Mouse (Mus musculus) bone marrow, adult 2 months (tissue): ENCODE results near the gene Ryr3. TPM values are rescaled to one million over a fixed set of nuclear protein-coding genes. Genes with fewer than 3 reads are reported as not detected.

Source experiments
- H3K27ac ChIP-seq: fragments of 200-500 bp; 2 replicates; pipeline ENCODE4 v1.5.1; 2012; ENCODE audit warnings: low read depth, mild to moderate bottlenecking, control low read depth, inconsistent platforms, low read length; ENCODE audit not compliant: control insufficient read depth, poor library complexity, insufficient read depth
- H3K4me1 ChIP-seq: fragments of 200-500 bp; 2 replicates; pipeline ENCODE4 v1.6.1; 2011; ENCODE audit warnings: low read length; ENCODE audit not compliant: control insufficient read depth, insufficient read depth
- H3K4me3 ChIP-seq: fragments of 200-500 bp; replicated peaks from 2 replicates; pipeline ENCODE3; 2011; ENCODE audit warnings: mild to moderate bottlenecking, low read depth, low read length, control low read depth; ENCODE audit not compliant: control insufficient read depth
- CTCF ChIP-seq: fragments of 200-500 bp; IDR thresholded peaks from 2 replicates; pipeline ENCODE4 v1.5.1; 2011; ENCODE audit warnings: low read length, control low read depth; ENCODE audit not compliant: control insufficient read depth, insufficient read depth
- POLR2A ChIP-seq: fragments of 200-500 bp; IDR thresholded peaks from 2 replicates; pipeline ENCODE4 v1.6.1; 2011; ENCODE audit warnings: low read depth, mild to moderate bottlenecking, control low read depth, low read length, borderline replicate concordance; ENCODE audit not compliant: control insufficient read depth
- WGBS: fragments of 180-500 bp; shearing (Covaris S2); methylation state at CpG from one replicate; pipeline ENCODE4 v1.1.7; 2018; 5-methylcytosine and 5-hydroxymethylcytosine counted together
- polyA plus RNA-seq: library from polyadenylated mRNA; stranded (reverse); fragments of >200 nt; gene quantifications from 2 replicates; pipeline ENCODE4 v1.2.4, GENCODE M21; 2011; ENCODE audit warnings: low replicate concordance; ENCODE audit not compliant: missing spikeins, insufficient read depth, insufficient read length

Gene Ryr3
- polyA plus RNA-seq, 1 experiment, result 0.10 TPM

GRCm38 (mm10) chr2:112656131-112656530 is 560.8 kb downstream of the Ryr3 start:
- Histone ChIP-seq H3K4me3 (no peak overlapping the region), H3K27ac (no peak overlapping the region), H3K4me1 (no peaks in the 10 kb centered on the region)
- WGBS, result 46% methylated on average over 5 of the region's 5 CpGs
- TF ChIP-seq CTCF (no peak), POLR2A (no peak)

- 57% methylated on average over 3 of the region's 3 CpGs for WGBS
- Histone ChIP-seq H3K4me3 (no peak overlapping the region), H3K4me1 (no peaks in the 10 kb centered on the region), H3K27ac (no peak overlapping the region)
- no peak for TF ChIP-seq POLR2A
- TF ChIP-seq CTCF, result no peak
Measured at GRCm38 (mm10) chr2:112653836-112654235, 563.1 kb downstream of the Ryr3 start.

- no peaks in the 10 kb centered on the region for H3K4me1 ChIP-seq
- TF ChIP-seq POLR2A (no peak), CTCF (no peak)
- H3K4me3 ChIP-seq, result no peak overlapping the region
- no peak overlapping the region for H3K27ac ChIP-seq
- WGBS, result 85% methylated on average over 5 of the region's 5 CpGs
Measured at GRCm38 (mm10) chr2:112637206-112637605, 579.7 kb downstream of the Ryr3 start.

- TF ChIP-seq POLR2A, result no peak
- no peak for TF ChIP-seq CTCF
- no peaks in the 10 kb centered on the region for H3K4me1 ChIP-seq
- WGBS, result 89% methylated on average over 9 of the region's 9 CpGs
Measured at GRCm38 (mm10) chr2:112632536-112632935, 584.4 kb downstream of the Ryr3 start.

GRCm38 (mm10) chr2:112630669-112631068 is 586.2 kb downstream of the Ryr3 start:
- Histone ChIP-seq H3K27ac (no peak overlapping the region), H3K4me3 (no peak overlapping the region), H3K4me1 (no peaks in the 10 kb centered on the region)
- no peak for TF ChIP-seq POLR2A
- TF ChIP-seq CTCF, result no peak
- 80% methylated on average over 11 of the region's 11 CpGs for WGBS

More at GRCm38 (mm10) chr2:112632536-112632935, 584.4 kb downstream of the Ryr3 start:
- no peak overlapping the region for H3K27ac ChIP-seq
- H3K4me3 ChIP-seq, result no peak overlapping the region

GRCm38 (mm10) chr2:112625156-112625555 is 591.7 kb downstream of the Ryr3 start:
- Histone ChIP-seq H3K4me3 (no peak overlapping the region), H3K4me1 (no peaks in the 10 kb centered on the region), H3K27ac (no peak overlapping the region)
- no peak for TF ChIP-seq POLR2A
- TF ChIP-seq CTCF, result no peak
- whole genome bisulfite sequencing, result 81% methylated on average over 3 of the region's 3 CpGs

- no peak overlapping the region for H3K27ac ChIP-seq
- H3K4me1 ChIP-seq, result no peaks in the 10 kb centered on the region
- no peak overlapping the region for H3K4me3 ChIP-seq
- TF ChIP-seq POLR2A (no peak), CTCF (no peak)
- WGBS, result 76% methylated on average over 3 of the region's 3 CpGs
Measured at GRCm38 (mm10) chr2:112617206-112617605, 599.7 kb downstream of the Ryr3 start.

GRCm38 (mm10) chr2:112614375-112614774 is 602.5 kb downstream of the Ryr3 start:
- Histone ChIP-seq H3K27ac (no peak overlapping the region), H3K4me1 (no peaks in the 10 kb centered on the region), H3K4me3 (no peak overlapping the region)
- TF ChIP-seq POLR2A (no peak), CTCF (no peak)
- WGBS, result 84% methylated on average over 7 of the region's 7 CpGs

- Histone ChIP-seq H3K27ac (no peak overlapping the region), H3K4me3 (no peak overlapping the region), H3K4me1 (no peaks in the 10 kb centered on the region)
- TF ChIP-seq CTCF, result no peak
- no peak for TF ChIP-seq POLR2A
- WGBS, result 83% methylated on average over 3 of the region's 3 CpGs
Measured at GRCm38 (mm10) chr2:112612628-112613027, 604.3 kb downstream of the Ryr3 start.
